Comparison of ENCODE assay signal across 22 mouse cellular contexts in the genomic region with DNA sequence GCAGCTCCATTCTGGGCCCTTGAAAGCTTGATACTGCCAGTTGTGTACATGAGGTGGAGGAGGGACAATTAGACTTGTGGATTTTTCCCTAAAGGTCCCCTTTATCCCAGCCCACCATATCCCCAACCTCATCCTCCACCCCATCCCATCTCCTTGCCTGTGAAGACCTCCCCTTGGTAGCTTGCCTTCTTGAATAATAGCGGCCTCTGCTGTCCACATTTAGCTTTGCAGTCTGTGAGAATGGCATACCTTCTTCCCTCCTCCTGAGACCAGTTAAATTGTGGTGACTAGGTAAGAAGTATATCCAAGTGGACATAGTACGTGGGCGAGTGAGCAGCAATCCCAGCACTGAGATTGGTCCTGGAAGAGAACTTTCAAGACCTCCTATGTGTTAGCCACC. TPM values are rescaled to one million over a fixed set of nuclear protein-coding genes. Genes with fewer than 3 reads are reported as not detected.
DNase-seq lines count a peak whose midpoint lies in the region; TF ChIP-seq lines count a peak whose summit lies in the region.
"Not testable (repeated sequence)": the region's sequence is repeated elsewhere in the genome, so short reads cannot be mapped to it uniquely, and the experiment has no call there.
"Had no signal": no experiment of that assay in that cellular context is flagged by ENCODE, and none has a peak within 500 bp of the region (broad histone marks: within the 10 kb centered on the region; RNA-seq: fewer than 3 reads in every experiment).

No protein-coding gene starts in this region.

- not testable (repeated sequence) for H3K36me3 ChIP-seq in kidney, adult 2 months (ENCODE audit: control insufficient read depth, insufficient read depth, low read length); liver, adult 2 months (ENCODE audit: control insufficient read depth, insufficient read depth, low read length)

- TF ChIP-seq CTCF in kidney, adult 2 months (conservative IDR thresholded peaks at IDR 0.05; ENCODE audit: insufficient read depth, insufficient read length, low read depth, low read length): peak; percentile 41
- TF ChIP-seq CTCF in liver, adult 2 months (IDR thresholded peaks at IDR 0.05; ENCODE audit: low read depth, low read length): peak; percentile 28; the same call in 1 of the 2 replicates

- not testable (repeated sequence) for H3K79me2 ChIP-seq in liver, adult 2 months (ENCODE audit: control insufficient read depth, insufficient read depth, low read length)

- not testable (repeated sequence) for TF ChIP-seq POLR2A in kidney, adult 2 months (IDR thresholded peaks at IDR 0.05; ENCODE audit: low read depth, low read length); liver, adult 2 months (IDR thresholded peaks at IDR 0.05; ENCODE audit: extremely low read depth, insufficient read depth, low read length)

- not testable (repeated sequence) for H3K4me1 ChIP-seq in kidney, adult 2 months (ENCODE audit: control insufficient read depth, insufficient read depth, low read length); liver, adult 2 months (ENCODE audit: control insufficient read depth, insufficient read depth, low read length)

- H3K27ac ChIP-seq in kidney, adult 2 months (ENCODE audit: insufficient read depth, low read depth, low read length); liver, adult 2 months (replicated peaks; ENCODE audit: insufficient read depth, low read depth, low read length): not testable (repeated sequence)

- H3K27me3 ChIP-seq in kidney, adult 2 months (replicated peaks; ENCODE audit: control insufficient read depth, insufficient read depth, low read length); liver, adult 2 months (ENCODE audit: control insufficient read depth, insufficient read depth, low read length): not testable (repeated sequence)

- WGBS in kidney, adult 2 months: 55% methylated on average over 3 of the region's 3 CpGs
- WGBS in liver, adult 2 months: 57% methylated on average over 3 of the region's 3 CpGs

- not testable (repeated sequence) for H3K9ac ChIP-seq in liver, adult 2 months (ENCODE audit: low read depth, low read length)

- H3K4me3 ChIP-seq in kidney, adult 2 months (ENCODE audit: insufficient read depth, low read depth, low read length); liver, adult 2 months (ENCODE audit: insufficient read depth, low read depth, low read length): not testable (repeated sequence)

- DNase-seq in 416B (ENCODE audit: low read depth) (peak; percentile 28), ES-CJ7 (ENCODE audit: low read depth, low spot score) (peak; percentile 61), R1 (ENCODE audit: low read depth, low spot score) (peak; percentile 59)
- DNase-seq in kidney, adult 2 months: peak; percentile 34
- peak; percentile 43 for DNase-seq in liver, adult 2 months (ENCODE audit: extremely low read depth, low read depth, low spot score)
- peak; percentile 21 for DNase-seq in lung, postnatal 36 days
- DNase-seq in urinary bladder, postnatal 25 days (ENCODE audit: low spot score): peak; percentile 6

RNA-seq across cellular contexts. Expression of gene Cyp2a4, which starts 13.4 kb away (rescaled TPM):
- 124 and 185 TPM in 2 replicates for polyA plus RNA-seq in kidney, adult 2 months (2012; rRNA removed)
- total RNA-seq in liver, adult 2 months (2014; rRNA removed): 856 and 925 TPM in 2 replicates
- 409 and 441 TPM in 2 replicates for polyA plus RNA-seq in liver, adult 2 months (2012; rRNA removed)
- total RNA-seq: gastrocnemius, postnatal 10 days; gastrocnemius, postnatal 4 days; heart, postnatal 10 days; heart, postnatal 4 days had no signal
- polyA plus RNA-seq: activated CD4-positive, CD25-positive, alpha-beta regulatory T cell, adult 4 months; C2C12; embryonic facial prominence, embryonic 13.5 days; forebrain, embryonic 12.5 days; forebrain, embryonic 16.5 days; frontal cortex, adult 2 months; heart, embryonic 10.5 days; heart, embryonic 14.5 days; hindbrain, embryonic 12.5 days; hindbrain, embryonic 16.5 days; inflammation-experienced regulatory T-cells, adult 6 months had no signal

Comparison
In these comparisons a context has a peak if more than half of its experiments do, and no peak if none do; other contexts are left out.
1. DNase-seq: peak in every context shown above with its lines; median percentile 61 in ES-CJ7; 59 in R1; 43 in liver, adult 2 months; 34 in kidney, adult 2 months; 28 in 416B; 21 in lung, postnatal 36 days; 6 in urinary bladder, postnatal 25 days.